ENCODE assay signal across 11 mouse cellular contexts in the genomic region with DNA sequence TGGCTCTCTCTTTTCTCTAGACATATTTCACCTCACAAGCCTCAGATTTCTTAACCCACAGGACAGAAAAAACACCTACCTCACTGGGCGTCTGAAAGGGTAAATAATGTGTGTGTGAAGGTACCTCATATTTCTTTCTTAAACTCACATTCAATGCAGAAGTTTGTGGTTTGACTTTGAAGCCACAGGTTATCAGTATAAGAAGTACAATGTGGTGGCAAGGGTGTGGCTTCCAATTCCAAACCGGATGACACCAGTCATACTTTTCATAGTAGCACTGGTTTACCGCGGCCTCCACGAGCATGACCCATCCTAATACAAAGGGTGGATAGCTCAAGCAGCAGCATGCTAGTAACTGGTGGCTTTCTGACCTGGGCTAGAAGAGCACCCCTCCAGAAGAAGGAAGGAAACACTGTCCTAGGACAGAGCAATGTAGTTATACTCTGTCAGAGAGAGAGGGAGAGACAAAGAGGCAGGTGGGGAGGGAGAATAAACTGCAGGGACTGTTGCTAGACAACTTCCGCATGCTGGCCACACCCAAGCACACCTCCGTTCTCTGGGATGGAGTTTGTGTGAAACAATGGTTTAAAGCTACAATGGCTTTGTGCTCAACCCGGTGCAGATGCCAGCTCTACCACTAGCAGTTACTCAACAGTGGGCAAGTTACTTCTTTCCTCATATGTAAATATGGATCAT.
DNase-seq lines count a peak whose midpoint lies in the region; ATAC-seq and TF ChIP-seq lines count a peak whose summit lies in the region.
"Had no signal": no experiment of that assay in that cellular context is flagged by ENCODE, and none has a peak within 500 bp of the region (broad histone marks: within the 10 kb centered on the region; RNA-seq: fewer than 3 reads in every experiment).

No protein-coding gene starts in this region.

- H3K4me3 ChIP-seq in kidney, embryonic 16.5 days (ENCODE audit: low read length), result no peak overlapping the region
- no peak overlapping the region for H3K4me3 ChIP-seq in kidney, adult 2 months (ENCODE audit: insufficient read depth, low read depth, low read length)
- H3K4me3 ChIP-seq in MEL (ENCODE audit: control insufficient read depth in 1 of 2, insufficient read depth in 1 of 2, low read depth in 2 of 2, low read length in 2 of 2), result no peak overlapping the region
- no peak overlapping the region for H3K4me3 ChIP-seq in liver, embryonic 11.5 days (ENCODE audit: low read depth, low read length)
- no peak overlapping the region for H3K4me3 ChIP-seq in stomach, embryonic 16.5 days (replicated peaks; ENCODE audit: low read length)

- 0 out of 2 replicates have a peak, but pooled peaks cover 4% of the 10 kb centered on the region for H3K36me3 ChIP-seq in kidney, embryonic 16.5 days (ENCODE audit: insufficient read depth, low read length)
- no peaks in the 10 kb centered on the region; the same call in 1 of the 2 replicates for H3K36me3 ChIP-seq in kidney, adult 2 months (ENCODE audit: control insufficient read depth, insufficient read depth, low read length)
- H3K36me3 ChIP-seq in MEL (ENCODE audit: control insufficient read depth in 1 of 2, insufficient read depth in 2 of 2, low read length in 2 of 2), result peaks cover 0 to 32% of the 10 kb centered on the region in 2 experiments; a peak in 2 of 4 replicates
- no peaks in the 10 kb centered on the region for H3K36me3 ChIP-seq in liver, embryonic 11.5 days (ENCODE audit: control insufficient read depth, insufficient read depth, low read length)
- H3K36me3 ChIP-seq in stomach, embryonic 16.5 days (ENCODE audit: control insufficient read depth, insufficient read depth, low read length), result no peaks in the 10 kb centered on the region

- no peak for TF ChIP-seq CTCF in kidney, adult 2 months (conservative IDR thresholded peaks at IDR 0.05; ENCODE audit: insufficient read depth, insufficient read length, low read depth, low read length)
- TF ChIP-seq CTCF in MEL (IDR thresholded peaks at IDR 0.05 in 2 of 3, conservative IDR thresholded peaks at IDR 0.05 in 1 of 3; ENCODE audit: control insufficient read depth in 1 of 3, insufficient read depth in 1 of 3, low read depth in 2 of 3, low read length in 3 of 3, poor library complexity in 1 of 3, severe bottlenecking in 1 of 3), result no peak

- no peak for DNase-seq in kidney, adult 2 months
- DNase-seq in MEL (ENCODE audit: low read depth, low spot score) (peak; percentile 85), MN1 (ENCODE audit: low spot score) (no peak)
- no peak for DNase-seq in liver, embryonic 11.5 days (ENCODE audit: low spot score)
- DNase-seq in right cerebral cortex, postnatal 36 days (ENCODE audit: low spot score in 2 of 2), result no peak
- no peak for DNase-seq in layer of hippocampus, adult 9-10 months (ENCODE audit: low spot score)
- DNase-seq: cerebellum, adult 2 months had no signal

- TF ChIP-seq RAD21 in MEL (IDR thresholded peaks at IDR 0.05; ENCODE audit: low read depth, low read length), result no peak

- H3K9me3 ChIP-seq in kidney, embryonic 16.5 days (ENCODE audit: low read length), result no peaks in the 10 kb centered on the region
- H3K9me3 ChIP-seq in MEL (replicated peaks; ENCODE audit: insufficient read depth, low read length), result no peaks in the 10 kb centered on the region
- H3K9me3 ChIP-seq in liver, embryonic 11.5 days (ENCODE audit: control insufficient read depth, low read length), result no peaks in the 10 kb centered on the region
- H3K9me3 ChIP-seq in stomach, embryonic 16.5 days (replicated peaks; ENCODE audit: control insufficient read depth, low read length), result no peaks in the 10 kb centered on the region

- peak overlapping the region; percentile 44 for H3K27ac ChIP-seq in kidney, embryonic 16.5 days (ENCODE audit: low read length)
- H3K27ac ChIP-seq in kidney, adult 2 months (ENCODE audit: insufficient read depth, low read depth, low read length), result no peak overlapping the region
- H3K27ac ChIP-seq in MEL (ENCODE audit: control insufficient read depth, low read depth, low read length), result no peak overlapping the region
- no peak overlapping the region for H3K27ac ChIP-seq in liver, embryonic 11.5 days (ENCODE audit: low read depth, low read length)
- peak overlapping the region; percentile 76 for H3K27ac ChIP-seq in stomach, embryonic 16.5 days (ENCODE audit: low read length)

- TF ChIP-seq POLR2A in kidney, adult 2 months (IDR thresholded peaks at IDR 0.05; ENCODE audit: low read depth, low read length), result no peak
- no peak for TF ChIP-seq POLR2A in MEL (IDR thresholded peaks at IDR 0.05; ENCODE audit: control insufficient read depth in 1 of 2, insufficient read depth in 1 of 2, low read depth in 1 of 2, low read length in 2 of 2, poor library complexity in 1 of 2)

- H3K27me3 ChIP-seq in kidney, embryonic 16.5 days (ENCODE audit: insufficient read depth, low read length), result no peaks in the 10 kb centered on the region
- H3K27me3 ChIP-seq in kidney, adult 2 months (replicated peaks; ENCODE audit: control insufficient read depth, insufficient read depth, low read length), result no peaks in the 10 kb centered on the region
- H3K27me3 ChIP-seq in MEL (ENCODE audit: control insufficient read depth in 1 of 2, insufficient read depth in 2 of 2, low read length in 2 of 2), result no peaks in the 10 kb centered on the region
- no peaks in the 10 kb centered on the region for H3K27me3 ChIP-seq in liver, embryonic 11.5 days (replicated peaks; ENCODE audit: control insufficient read depth, insufficient read depth, low read length)
- H3K27me3 ChIP-seq in stomach, embryonic 16.5 days (ENCODE audit: control insufficient read depth, insufficient read depth, low read length), result no peaks in the 10 kb centered on the region
- H3K27me3 ChIP-seq: Patski had no signal

- H3K9ac ChIP-seq in kidney, embryonic 16.5 days (replicated peaks; ENCODE audit: low read length), result no peak overlapping the region
- H3K9ac ChIP-seq in MEL (ENCODE audit: control insufficient read depth, low read depth, low read length, poor library complexity, severe bottlenecking), result no peak overlapping the region
- no peak overlapping the region for H3K9ac ChIP-seq in liver, embryonic 11.5 days (ENCODE audit: low read depth, low read length)
- no peak overlapping the region for H3K9ac ChIP-seq in stomach, embryonic 16.5 days (ENCODE audit: low read length)

- WGBS in kidney, embryonic 16.5 days, result 85% methylated on average over 8 of the region's 8 CpGs
- WGBS in kidney, adult 2 months, result 64% methylated on average over 8 of the region's 8 CpGs
- 50% methylated on average over 8 of the region's 8 CpGs for WGBS in liver, embryonic 11.5 days
- 61% methylated on average over 8 of the region's 8 CpGs for WGBS in stomach, embryonic 16.5 days

- no peak for ATAC-seq in kidney, embryonic 16.5 days (ENCODE audit: low FRiP score, low TSS enrichment)
- 0 out of 2 replicates have a peak, but pooled peaks have one; percentile 35 for ATAC-seq in liver, embryonic 11.5 days (replicated peaks; ENCODE audit: low FRiP score)
- ATAC-seq in stomach, embryonic 16.5 days (ENCODE audit: insufficient read depth, low FRiP score), result peak; percentile 51; the same call in 1 of the 2 replicates
- ATAC-seq: forebrain, embryonic 14.5 days had no signal

- H3K79me2 ChIP-seq in MEL (ENCODE audit: control insufficient read depth, insufficient read depth, low read length, poor library complexity), result no peaks in the 10 kb centered on the region

- peak; percentile 64 to 66; a peak in 3 of 4 replicates for TF ChIP-seq EP300 in MEL (IDR thresholded peaks at IDR 0.05; ENCODE audit: low read depth in 1 of 2, low read length in 2 of 2)

- peaks cover 41% of the 10 kb centered on the region for H3K4me1 ChIP-seq in kidney, embryonic 16.5 days (ENCODE audit: insufficient read depth, low read length)
- peaks cover 23% of the 10 kb centered on the region for H3K4me1 ChIP-seq in kidney, adult 2 months (ENCODE audit: control insufficient read depth, insufficient read depth, low read length)
- H3K4me1 ChIP-seq in MEL (ENCODE audit: control insufficient read depth in 1 of 2, insufficient read depth in 2 of 2, low read length in 2 of 2), result peaks cover 14 to 22% of the 10 kb centered on the region in 2 experiments; a peak in 3 of 4 replicates
- peaks cover 15% of the 10 kb centered on the region for H3K4me1 ChIP-seq in liver, embryonic 11.5 days (replicated peaks; ENCODE audit: control insufficient read depth, insufficient read depth, low read length)
- peaks cover 23% of the 10 kb centered on the region for H3K4me1 ChIP-seq in stomach, embryonic 16.5 days (ENCODE audit: control insufficient read depth, insufficient read depth, low read length)

- no peak overlapping the region for H3K4me2 ChIP-seq in kidney, embryonic 16.5 days (replicated peaks; ENCODE audit: low read depth, low read length)
- H3K4me2 ChIP-seq in liver, embryonic 11.5 days, result 0 out of 2 replicates have a peak overlapping the region, but pooled peaks have one; percentile 20
- H3K4me2 ChIP-seq in stomach, embryonic 16.5 days (ENCODE audit: low read depth, low read length), result peak overlapping the region; percentile 6; the same call in 1 of the 2 replicates

TF ChIP-seq in MEL, 35 proteins besides CTCF, POLR2A, EP300 and RAD21:
- peak; percentile 72 for TF ChIP-seq ETS1 (IDR thresholded peaks at IDR 0.05; ENCODE audit: low read depth, low read length)
- no peak for TF ChIP-seq CHD1 (IDR thresholded peaks at IDR 0.05; ENCODE audit: low read depth, low read length)
- no peak for TF ChIP-seq KAT2A (conservative IDR thresholded peaks at IDR 0.05; ENCODE audit: low read depth, low read length)
- TF ChIP-seq TCF12 (IDR thresholded peaks at IDR 0.05; ENCODE audit: low read depth, low read length), result peak; percentile 72
- TF ChIP-seq MYC (IDR thresholded peaks at IDR 0.05; ENCODE audit: low read depth, low read length), result 0 out of 2 replicates have a peak, but pooled peaks have one; percentile 29
- peak; percentile 40; the same call in 1 of the 2 replicates for TF ChIP-seq MAFK (IDR thresholded peaks at IDR 0.05; ENCODE audit: borderline replicate concordance, low read depth, low read length)
- TF ChIP-seq RCOR1 (IDR thresholded peaks at IDR 0.05; ENCODE audit: low read depth, low read length), result peak; percentile 97
- TF ChIP-seq JUND (IDR thresholded peaks at IDR 0.05; ENCODE audit: low read depth, low read length), result no peak
- TF ChIP-seq ZNF384 (IDR thresholded peaks at IDR 0.05; ENCODE audit: low read depth, low read length), result peak; percentile 76; the same call in 1 of the 2 replicates
- peak; percentile 52; the same call in 1 of the 2 replicates for TF ChIP-seq BHLHE40 (IDR thresholded peaks at IDR 0.05; ENCODE audit: borderline replicate concordance, low read depth, low read length)
- peak; percentile 26; the same call in 1 of the 2 replicates for TF ChIP-seq TAL1 (IDR thresholded peaks at IDR 0.05; ENCODE audit: low read length)
- TF ChIP-seq GATA1 (IDR thresholded peaks at IDR 0.05; ENCODE audit: low read depth, low read length), result peak; percentile 72

Comparison
In these comparisons a context has a peak if more than half of its experiments do, and no peak if none do; other contexts are left out.
1. H3K27ac ChIP-seq: peak in kidney, embryonic 16.5 days (single experiment) and stomach, embryonic 16.5 days (single experiment); none in kidney, adult 2 months (single experiment), MEL (single experiment) and liver, embryonic 11.5 days (single experiment).